In the genomic region with DNA sequence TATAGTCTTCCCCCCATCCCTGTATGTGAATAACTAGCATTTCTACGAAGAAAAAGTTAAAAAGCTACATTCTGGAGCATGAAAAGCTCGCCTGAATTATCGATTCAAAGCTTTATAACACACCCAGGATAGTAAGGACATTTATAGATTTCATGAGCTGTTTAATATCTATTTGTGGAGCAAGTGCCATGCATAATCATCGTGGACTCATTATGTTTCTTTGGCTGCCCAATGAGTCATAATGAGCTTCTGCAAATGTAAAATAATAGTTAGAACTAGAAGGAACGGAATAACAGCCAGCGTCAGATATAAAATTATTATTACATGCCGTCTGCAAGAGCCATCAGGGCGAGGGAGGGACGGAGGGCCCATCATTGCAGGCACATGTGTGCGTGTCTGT, we compare ENCODE assay signal across 18 mouse cellular contexts.
DNase-seq lines count a peak whose midpoint lies in the region; ATAC-seq lines count a peak whose summit lies in the region.
"Had no signal": no experiment of that assay in that cellular context is flagged by ENCODE, and none has a peak within 500 bp of the region (broad histone marks: within the 10 kb centered on the region; RNA-seq: fewer than 3 reads in every experiment).

No protein-coding gene starts in this region.

- H3K27me3 ChIP-seq in heart, embryonic 10.5 days (ENCODE audit: insufficient read depth, poor library complexity, severe bottlenecking), result no peaks in the 10 kb centered on the region
- no peaks in the 10 kb centered on the region for H3K27me3 ChIP-seq in heart, embryonic 12.5 days (replicated peaks)
- H3K27me3 ChIP-seq: embryonic facial prominence, embryonic 12.5 days; forebrain, embryonic 13.5 days; forebrain, embryonic 15.5 days had no signal

- H3K4me2 ChIP-seq in heart, embryonic 12.5 days, result no peak overlapping the region
- H3K4me2 ChIP-seq: embryonic facial prominence, embryonic 12.5 days; forebrain, embryonic 13.5 days; forebrain, embryonic 15.5 days had no signal

- 86% methylated on average over 10 of the region's 10 CpGs for WGBS in heart, embryonic 10.5 days
- WGBS in heart, embryonic 12.5 days, result 83% methylated on average over 10 of the region's 10 CpGs

- DNase-seq in heart, embryonic 10.5 days (ENCODE audit: low spot score), result peak; percentile 36
- DNase-seq in layer of hippocampus, adult 9-11 months, result peak; percentile 35
- no peak for DNase-seq in layer of hippocampus, postnatal 10 days (ENCODE audit: low spot score in 2 of 2)
- DNase-seq in telencephalon, adult 2 months (ENCODE audit: low read depth, low spot score), result peak; percentile 57
- DNase-seq in retina, postnatal 1 day, result no peak
- DNase-seq: adrenal gland, adult 2 months; adrenal gland, postnatal 10 days; adrenal gland, postnatal 25 days; cerebellum, adult 11-12 months; cerebellum, adult 2 months; cerebellum, adult 9-10 months; cerebellum, postnatal 10 days; cerebellum, postnatal 25 days had no signal

- H3K4me3 ChIP-seq in heart, embryonic 10.5 days, result no peak overlapping the region
- H3K4me3 ChIP-seq in heart, embryonic 12.5 days, result no peak overlapping the region
- H3K4me3 ChIP-seq: embryonic facial prominence, embryonic 10.5 days; embryonic facial prominence, embryonic 12.5 days; forebrain, embryonic 13.5 days; forebrain, embryonic 15.5 days had no signal

- no peaks in the 10 kb centered on the region for H3K4me1 ChIP-seq in heart, embryonic 10.5 days
- H3K4me1 ChIP-seq in heart, embryonic 12.5 days (replicated peaks), result 0 out of 2 replicates have a peak, but pooled peaks cover 6% of the 10 kb centered on the region
- H3K4me1 ChIP-seq: embryonic facial prominence, embryonic 10.5 days; embryonic facial prominence, embryonic 12.5 days; forebrain, embryonic 13.5 days had no signal

- H3K9me3 ChIP-seq in heart, embryonic 10.5 days, result no peaks in the 10 kb centered on the region
- H3K9me3 ChIP-seq in heart, embryonic 12.5 days (replicated peaks), result peaks cover 4% of the 10 kb centered on the region; the same call in 1 of the 2 replicates
- H3K9me3 ChIP-seq: embryonic facial prominence, embryonic 12.5 days; forebrain, embryonic 13.5 days; forebrain, embryonic 15.5 days had no signal

- H3K36me3 ChIP-seq in heart, embryonic 10.5 days, result no peaks in the 10 kb centered on the region
- H3K36me3 ChIP-seq in heart, embryonic 12.5 days, result no peaks in the 10 kb centered on the region
- H3K36me3 ChIP-seq: embryonic facial prominence, embryonic 10.5 days; embryonic facial prominence, embryonic 12.5 days; forebrain, embryonic 15.5 days had no signal

- no peak for ATAC-seq in heart, embryonic 12.5 days (ENCODE audit: insufficient number of reproducible peaks, low FRiP score)
- ATAC-seq: forebrain, embryonic 13.5 days; forebrain, embryonic 15.5 days had no signal

- H3K9ac ChIP-seq in heart, embryonic 12.5 days, result no peak overlapping the region
- H3K9ac ChIP-seq: embryonic facial prominence, embryonic 12.5 days; forebrain, embryonic 13.5 days; forebrain, embryonic 15.5 days had no signal

- no peak overlapping the region for H3K27ac ChIP-seq in heart, embryonic 10.5 days
- no peak overlapping the region for H3K27ac ChIP-seq in heart, embryonic 12.5 days (ENCODE audit: poor library complexity, severe bottlenecking)
- H3K27ac ChIP-seq: embryonic facial prominence, embryonic 10.5 days; embryonic facial prominence, embryonic 12.5 days; forebrain, embryonic 13.5 days; forebrain, embryonic 15.5 days had no signal

Comparison
In these comparisons a context has a peak if more than half of its experiments do, and no peak if none do; other contexts are left out.
1. DNase-seq: peak in heart, embryonic 10.5 days (single experiment), layer of hippocampus, adult 9-11 months (single experiment) and telencephalon, adult 2 months (single experiment); none in layer of hippocampus, postnatal 10 days (0 of 2) and retina, postnatal 1 day (single experiment).